Mouse (Mus musculus): ENCODE measurements at regions not wholly inside any gene's neighbourhood (a gene's known extent, or its start where the extent isn't known, plus 50 kb on each side); places are given as distances from the start of the nearest gene placed in this dataset.

DNA sequence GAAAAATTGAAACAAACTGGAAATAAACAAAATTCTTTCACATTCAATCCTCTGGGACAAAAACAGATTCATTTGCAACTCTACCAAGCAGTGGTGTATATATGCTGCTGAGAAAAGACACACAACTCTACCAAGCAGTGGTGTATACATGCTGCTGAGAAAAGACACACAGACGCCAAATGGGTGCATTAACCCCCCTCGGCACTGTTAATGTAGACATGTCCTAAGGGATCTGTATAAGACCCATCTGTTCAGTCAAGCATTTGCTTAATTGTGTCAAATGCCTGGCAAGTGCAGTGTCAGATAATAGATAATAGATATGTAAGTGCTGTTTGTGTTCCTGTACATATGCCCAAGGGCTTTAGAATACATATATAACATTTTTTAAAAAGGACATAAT is 1035.2 kb upstream of the B3galt2 start:
- 55% methylated on average over 2 of the region's 2 CpGs for WGBS
- TF ChIP-seq EP300 (optimal IDR thresholded peaks at IDR 0.05) (no peak), CTCF (IDR thresholded peaks at IDR 0.05; ENCODE audit: low read depth) (no peak)
- H3K4me1 ChIP-seq (replicated peaks; ENCODE audit: control insufficient read depth, insufficient read depth), result no peaks in the 10 kb centered on the region
- no peak for ATAC-seq (ENCODE audit: low FRiP score, low TSS enrichment)
- H3K27me3 ChIP-seq (ENCODE audit: control insufficient read depth, insufficient read depth, low read length), result no peaks in the 10 kb centered on the region
- H3K9me3 ChIP-seq (ENCODE audit: control insufficient read depth, low read length), result no peaks in the 10 kb centered on the region
- H3K4me2 ChIP-seq (replicated peaks; ENCODE audit: low read depth), result no peak overlapping the region
- H3K4me3 ChIP-seq (ENCODE audit: low read depth, low read length), result no peak overlapping the region
- no peak overlapping the region for H3K9ac ChIP-seq (ENCODE audit: low read length)
- H3K36me3 ChIP-seq (ENCODE audit: control insufficient read depth, insufficient read depth, low read length), result no peaks in the 10 kb centered on the region
- H3K27ac ChIP-seq (replicated peaks), result no peak overlapping the region
- no peak for DNase-seq (ENCODE audit: low spot score)

DNA sequence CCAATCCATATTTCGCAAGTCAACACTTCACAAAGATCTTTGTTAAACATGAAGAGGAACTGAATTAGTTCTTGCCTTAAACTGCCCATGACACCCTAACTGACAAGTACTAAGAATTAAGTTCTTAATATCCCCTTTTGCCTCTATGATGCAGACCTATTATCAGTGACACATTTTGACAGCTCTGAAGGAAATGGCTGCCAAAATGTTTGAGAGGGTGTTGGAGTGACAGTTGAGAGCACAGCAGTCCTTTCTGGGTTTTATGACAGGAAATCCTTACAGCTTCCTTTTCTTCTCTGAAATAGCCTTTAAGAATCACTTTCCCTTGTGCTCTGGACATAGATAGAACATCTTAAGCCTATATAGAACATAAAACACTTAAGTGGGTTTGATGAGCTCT is 1034.4 kb upstream of the B3galt2 start:
- Histone ChIP-seq H3K4me1 (replicated peaks; ENCODE audit: control insufficient read depth, insufficient read depth) (no peaks in the 10 kb centered on the region), H3K27ac (replicated peaks) (no peak overlapping the region), H3K4me2 (replicated peaks; ENCODE audit: low read depth) (no peak overlapping the region), H3K9me3 (ENCODE audit: control insufficient read depth, low read length) (no peaks in the 10 kb centered on the region), H3K27me3 (ENCODE audit: control insufficient read depth, insufficient read depth, low read length) (no peaks in the 10 kb centered on the region), H3K4me3 (ENCODE audit: low read depth, low read length) (no peak overlapping the region), H3K36me3 (ENCODE audit: control insufficient read depth, insufficient read depth, low read length) (no peaks in the 10 kb centered on the region), H3K9ac (ENCODE audit: low read length) (no peak overlapping the region)
- ATAC-seq (ENCODE audit: low FRiP score, low TSS enrichment), result no peak
- 96% methylated on average over 1 of the region's 1 CpGs for WGBS
- TF ChIP-seq EP300 (optimal IDR thresholded peaks at IDR 0.05) (no peak), CTCF (IDR thresholded peaks at IDR 0.05; ENCODE audit: low read depth) (no peak)
- DNase-seq (ENCODE audit: low spot score), result no peak

DNA sequence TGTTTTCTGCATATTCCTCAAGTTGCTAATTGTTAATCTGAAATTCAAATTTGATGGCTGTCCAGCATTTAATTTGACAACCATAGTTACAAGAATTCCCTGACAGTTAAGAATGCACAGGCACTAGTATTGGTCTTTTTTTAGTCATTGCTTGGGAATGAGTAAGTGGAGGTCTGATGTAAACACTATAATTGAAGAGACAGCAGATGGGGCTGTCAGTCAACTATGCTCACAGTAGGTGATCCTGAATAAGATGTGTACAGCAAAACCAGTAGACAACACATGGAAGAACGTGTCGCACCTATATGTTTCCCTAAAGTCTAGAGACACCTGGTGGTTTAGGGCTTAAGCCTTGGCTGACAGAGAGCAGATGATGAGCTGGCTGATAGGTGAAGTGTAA is 1019.0 kb upstream of the B3galt2 start:
- WGBS, result 77% methylated on average over 2 of the region's 2 CpGs
- no peak overlapping the region for H3K4me3 ChIP-seq (ENCODE audit: low read depth, low read length)

DNA sequence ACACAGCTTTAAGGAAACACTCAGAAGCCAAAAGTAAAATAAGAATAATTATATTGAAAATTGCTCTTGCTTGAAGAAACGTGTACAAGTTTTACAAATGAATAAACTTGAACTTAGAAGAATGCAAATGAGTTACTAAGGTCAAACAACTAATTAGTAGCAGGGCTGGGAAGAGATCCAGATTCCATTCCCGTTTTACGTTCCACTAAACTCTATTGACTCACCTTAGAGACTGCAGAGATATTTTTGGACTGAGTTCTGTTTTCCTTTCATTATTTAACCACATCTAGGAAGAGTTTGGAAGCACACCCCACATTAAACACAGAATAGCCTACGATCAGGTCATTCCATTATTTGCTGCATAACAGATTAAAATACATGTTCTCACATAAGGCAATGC is 1016.2 kb upstream of the B3galt2 start:
- no peaks in the 10 kb centered on the region for H3K27me3 ChIP-seq (ENCODE audit: control insufficient read depth, insufficient read depth, low read length)
- no peak overlapping the region for H3K27ac ChIP-seq (replicated peaks)
- 55% methylated on average over 4 of the region's 4 CpGs for WGBS
- DNase-seq (ENCODE audit: low spot score), result no peak
- no peak overlapping the region for H3K4me3 ChIP-seq (ENCODE audit: low read depth, low read length)
- no peak for ATAC-seq (ENCODE audit: low FRiP score, low TSS enrichment)
- H3K9me3 ChIP-seq (ENCODE audit: control insufficient read depth, low read length), result no peaks in the 10 kb centered on the region
- no peak overlapping the region for H3K4me2 ChIP-seq (replicated peaks; ENCODE audit: low read depth)
- no peaks in the 10 kb centered on the region for H3K36me3 ChIP-seq (ENCODE audit: control insufficient read depth, insufficient read depth, low read length)
- H3K9ac ChIP-seq (ENCODE audit: low read length), result no peak overlapping the region
- no peaks in the 10 kb centered on the region for H3K4me1 ChIP-seq (replicated peaks; ENCODE audit: control insufficient read depth, insufficient read depth)
- TF ChIP-seq CTCF (IDR thresholded peaks at IDR 0.05; ENCODE audit: low read depth) (no peak), EP300 (optimal IDR thresholded peaks at IDR 0.05) (no peak)

More for the DNA sequence above, 1019.0 kb upstream of the B3galt2 start:
- TF ChIP-seq CTCF (IDR thresholded peaks at IDR 0.05; ENCODE audit: low read depth), result no peak
- Histone ChIP-seq H3K4me2 (replicated peaks; ENCODE audit: low read depth) (no peak overlapping the region), H3K27ac (replicated peaks) (no peak overlapping the region), H3K4me1 (replicated peaks; ENCODE audit: control insufficient read depth, insufficient read depth) (no peaks in the 10 kb centered on the region), H3K9me3 (ENCODE audit: control insufficient read depth, low read length) (no peaks in the 10 kb centered on the region), H3K9ac (ENCODE audit: low read length) (no peak overlapping the region), H3K27me3 (ENCODE audit: control insufficient read depth, insufficient read depth, low read length) (no peaks in the 10 kb centered on the region), H3K36me3 (ENCODE audit: control insufficient read depth, insufficient read depth, low read length) (no peaks in the 10 kb centered on the region)
- ATAC-seq (ENCODE audit: low FRiP score, low TSS enrichment), result no peak
- no peak for DNase-seq (ENCODE audit: low spot score)

DNA sequence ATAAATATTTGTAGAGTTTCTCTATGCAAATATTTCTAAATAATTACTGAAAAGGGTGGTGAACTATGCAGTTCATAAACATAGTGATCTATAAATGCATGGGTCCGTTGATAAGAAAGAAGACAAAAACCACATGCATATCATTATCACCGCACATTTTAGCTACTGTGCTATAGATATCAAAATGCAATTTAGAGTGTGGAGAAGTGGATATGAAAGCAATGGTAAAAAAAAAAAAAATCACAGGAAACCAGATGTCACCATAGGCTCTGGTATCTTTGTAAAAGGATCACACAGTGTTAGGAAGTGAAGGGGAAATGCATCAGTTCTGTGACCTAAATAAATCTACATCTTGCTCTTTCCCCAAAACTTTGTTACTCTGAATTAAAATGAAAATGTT is 985.2 kb upstream of the B3galt2 start:
- Histone ChIP-seq H3K27ac (replicated peaks) (no peak overlapping the region), H3K36me3 (ENCODE audit: control insufficient read depth, insufficient read depth, low read length) (no peaks in the 10 kb centered on the region), H3K27me3 (ENCODE audit: control insufficient read depth, insufficient read depth, low read length) (no peaks in the 10 kb centered on the region), H3K4me3 (ENCODE audit: low read depth, low read length) (no peak overlapping the region), H3K9me3 (ENCODE audit: control insufficient read depth, low read length) (no peaks in the 10 kb centered on the region), H3K4me2 (replicated peaks; ENCODE audit: low read depth) (no peak overlapping the region), H3K4me1 (replicated peaks; ENCODE audit: control insufficient read depth, insufficient read depth) (no peaks in the 10 kb centered on the region), H3K9ac (ENCODE audit: low read length) (no peak overlapping the region)
- ATAC-seq (ENCODE audit: low FRiP score, low TSS enrichment) (no peak), DNase-seq (ENCODE audit: low spot score) (no peak)
- TF ChIP-seq CTCF (IDR thresholded peaks at IDR 0.05; ENCODE audit: low read depth), result no peak
- no peak for TF ChIP-seq EP300 (optimal IDR thresholded peaks at IDR 0.05)
- WGBS, result 77% methylated on average over 2 of the region's 2 CpGs

DNA sequence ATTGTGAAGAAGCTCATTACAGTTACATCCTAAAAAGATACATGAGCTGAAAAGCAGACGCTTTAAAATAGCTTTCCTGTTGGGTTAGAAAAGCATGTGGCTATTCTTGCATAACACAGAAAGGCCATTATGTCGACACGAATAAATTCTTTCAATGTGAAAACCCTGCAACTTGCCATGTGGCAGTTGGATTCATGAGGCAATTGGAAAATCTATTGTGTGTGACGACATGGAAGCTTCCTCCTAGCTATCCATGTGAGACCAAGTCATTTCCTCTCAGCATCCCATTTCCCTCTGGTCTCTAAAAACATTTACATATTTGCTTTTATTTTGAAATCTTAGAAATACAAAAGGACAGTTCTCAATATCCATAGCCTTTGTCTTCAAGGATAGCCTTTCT is 975.2 kb upstream of the B3galt2 start:
- Histone ChIP-seq H3K27ac (replicated peaks) (no peak overlapping the region), H3K4me2 (replicated peaks; ENCODE audit: low read depth) (no peak overlapping the region), H3K27me3 (ENCODE audit: control insufficient read depth, insufficient read depth, low read length) (no peaks in the 10 kb centered on the region), H3K9ac (ENCODE audit: low read length) (no peak overlapping the region), H3K4me3 (ENCODE audit: low read depth, low read length) (no peak overlapping the region), H3K4me1 (replicated peaks; ENCODE audit: control insufficient read depth, insufficient read depth) (no peaks in the 10 kb centered on the region), H3K36me3 (ENCODE audit: control insufficient read depth, insufficient read depth, low read length) (no peaks in the 10 kb centered on the region), H3K9me3 (ENCODE audit: control insufficient read depth, low read length) (no peaks in the 10 kb centered on the region)
- WGBS, result 73% methylated on average over 4 of the region's 4 CpGs
- no peak for DNase-seq (ENCODE audit: low spot score)
- ATAC-seq (ENCODE audit: low FRiP score, low TSS enrichment), result no peak
- TF ChIP-seq CTCF (IDR thresholded peaks at IDR 0.05; ENCODE audit: low read depth), result no peak
- TF ChIP-seq EP300 (optimal IDR thresholded peaks at IDR 0.05), result no peak

Measured in stomach, postnatal 0 days (tissue).